Mouse (Mus musculus) cortical plate, adult 2 months (tissue): Measurements from ENCODE around the gene Cdx2.

Source experiments
- CTCF ChIP-seq: fragments of 200-500 bp; IDR thresholded peaks from 2 replicates; pipeline ENCODE4 v1.5.1; 2011; ENCODE audit warnings: mild to moderate bottlenecking, control low read depth, low read length; ENCODE audit not compliant: insufficient read depth; ENCODE audit errors: extremely low read depth
- POLR2A ChIP-seq: fragments of 200-500 bp; IDR thresholded peaks from 2 replicates; pipeline ENCODE4 v1.6.1; 2011; ENCODE audit warnings: mild to moderate bottlenecking, low read length, control low read depth; ENCODE audit not compliant: insufficient read depth; ENCODE audit errors: extremely low read depth

DNA sequence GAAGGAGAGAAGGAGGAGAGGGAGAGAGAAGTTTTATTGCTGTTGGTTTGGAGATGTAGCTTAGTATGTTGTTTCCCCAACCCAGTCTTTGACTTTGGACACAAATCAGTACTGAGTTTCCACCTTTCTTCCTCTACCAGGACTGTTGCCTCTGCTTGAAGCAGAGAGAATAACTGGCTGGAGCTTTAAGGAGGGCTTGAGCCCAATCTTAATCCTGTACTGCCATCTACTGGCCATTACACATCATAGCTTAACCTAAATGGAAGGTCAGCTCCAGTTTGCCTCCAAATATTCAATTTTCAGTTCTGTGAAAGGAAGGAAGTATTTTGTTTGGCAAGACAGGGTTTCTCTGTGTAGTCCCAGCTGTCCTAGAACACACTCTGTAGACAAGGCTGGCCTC lies 12.6 kb upstream of the Cdx2 start:
- peak; percentile 88 for TF ChIP-seq CTCF
- no peak for TF ChIP-seq POLR2A
